Mouse (Mus musculus) hindbrain, embryonic 13.5 days (tissue): ENCODE measurements around the gene Il1rapl1. TPM values are rescaled to one million over a fixed set of nuclear protein-coding genes. Genes with fewer than 3 reads are reported as not detected.

Experiments used
- ATAC-seq: fragments of 200-750 bp; cut with Nextera tagmentation; 2 replicates; pipeline ENCODE4 v1.8.0; 2017; ENCODE audit warnings: moderate TSS enrichment; ENCODE audit not compliant: low FRiP score
- H3K27ac ChIP-seq: fragments of 300-500 bp; sonication (generic); 2 replicates; pipeline ENCODE4 v1.5.1; 2015; ENCODE audit warnings: inconsistent platforms, mild to moderate bottlenecking, moderate library complexity
- H3K27me3 ChIP-seq: fragments of 300-500 bp; sonication (generic); 2 replicates; pipeline ENCODE4 v1.6.1; 2015; ENCODE audit warnings: mild to moderate bottlenecking, inconsistent platforms
- H3K36me3 ChIP-seq: fragments of 300-500 bp; sonication (generic); 2 replicates; pipeline ENCODE4 v1.6.1; 2015; ENCODE audit warnings: mild to moderate bottlenecking, inconsistent platforms
- H3K4me1 ChIP-seq: fragments of 300-500 bp; sonication (generic); replicated peaks from 2 replicates; pipeline ENCODE4 v1.6.1; 2015; ENCODE audit warnings: inconsistent platforms
- H3K4me2 ChIP-seq: fragments of 300-500 bp; sonication (generic); 2 replicates; pipeline ENCODE4 v1.6.1; 2015; ENCODE audit warnings: inconsistent platforms, mild to moderate bottlenecking, moderate library complexity
- H3K4me3 ChIP-seq: fragments of 300-500 bp; sonication (generic); 2 replicates; pipeline ENCODE4 v1.5.1; 2015; ENCODE audit warnings: mild to moderate bottlenecking, inconsistent platforms
- H3K9ac ChIP-seq: fragments of 300-500 bp; sonication (generic); 2 replicates; pipeline ENCODE4 v1.6.1; 2015; ENCODE audit warnings: mild to moderate bottlenecking, inconsistent platforms
- H3K9me3 ChIP-seq: fragments of 300-500 bp; sonication (generic); 2 replicates; pipeline ENCODE4 v1.6.1; 2016; ENCODE audit warnings: inconsistent platforms
- WGBS: fragments of 180-500 bp; shearing (Covaris S2); methylation state at CpG from one replicate; pipeline ENCODE4 v1.1.7; 2015; 5-methylcytosine and 5-hydroxymethylcytosine counted together
- polyA plus RNA-seq: library from polyadenylated mRNA; unstranded; fragments of >200 nt; fragmentation: Nextera tagmentation; extraction: Ambion mirVana; gene quantifications from 2 replicates; pipeline ENCODE4 v1.2.1, GENCODE M21; 2015

Gene Il1rapl1
- polyA plus RNA-seq, 1 experiment from 2014 or later, result 4.1 TPM

GRCm38 (mm10) chrX:88070368-88070767 lies 45.1 kb downstream of the Il1rapl1 start:
- Histone ChIP-seq H3K27ac (no peak overlapping the region), H3K9ac (no peak overlapping the region), H3K4me1 (no peaks in the 10 kb centered on the region), H3K4me2 (no peak overlapping the region), H3K4me3 (no peak overlapping the region), H3K27me3 (no peaks in the 10 kb centered on the region), H3K36me3 (no peaks in the 10 kb centered on the region), H3K9me3 (no peaks in the 10 kb centered on the region)
- ATAC-seq, result no peak
- 84% methylated on average over 3 of the region's 3 CpGs for WGBS

DNA sequence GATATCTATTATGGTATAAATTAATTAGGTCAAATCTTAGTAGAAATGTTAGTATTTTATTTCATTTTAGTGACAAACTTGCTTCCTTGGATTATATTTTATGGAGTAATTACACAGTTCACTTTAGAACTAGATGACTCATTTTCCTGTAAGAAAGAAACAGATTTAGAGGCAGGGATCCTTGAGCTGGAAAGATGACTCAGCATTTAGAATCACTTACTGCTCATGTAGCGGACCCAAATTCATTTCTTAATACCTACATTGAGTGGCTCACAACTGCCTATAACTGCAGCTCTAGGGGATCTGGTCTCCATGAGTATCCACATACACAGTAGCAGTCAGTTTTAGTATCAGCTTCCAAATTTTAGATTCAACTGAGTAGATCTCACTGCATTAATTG lies 71.9 kb downstream of the Il1rapl1 start:
- no peak for ATAC-seq
- Histone ChIP-seq H3K27ac (no peak overlapping the region), H3K36me3 (no peaks in the 10 kb centered on the region), H3K9ac (no peak overlapping the region), H3K4me1 (no peaks in the 10 kb centered on the region), H3K4me3 (no peak overlapping the region), H3K9me3 (no peaks in the 10 kb centered on the region), H3K4me2 (no peak overlapping the region), H3K27me3 (no peaks in the 10 kb centered on the region)
- WGBS, result 90% methylated on average over 1 of the region's 1 CpGs

DNA sequence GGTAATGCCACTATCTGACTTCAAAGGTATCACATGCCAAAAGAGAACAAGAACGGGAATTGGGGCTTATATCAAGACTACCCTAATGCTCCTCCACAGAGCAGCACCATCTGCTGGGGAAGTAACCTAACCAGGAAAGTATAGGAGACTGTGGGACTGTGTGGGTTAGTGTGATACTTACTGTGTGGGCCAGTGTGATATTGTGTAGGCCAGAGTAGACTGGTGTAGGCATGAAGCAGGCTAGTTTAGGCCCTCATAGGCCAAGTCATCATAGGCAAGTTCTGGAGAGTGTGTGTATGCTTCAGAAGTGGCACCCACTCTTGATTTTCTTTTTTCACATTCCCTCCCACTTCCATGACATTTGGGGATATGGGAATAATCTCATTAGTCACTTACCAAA lies 76.5 kb downstream of the Il1rapl1 start:
- Histone ChIP-seq H3K9me3 (no peaks in the 10 kb centered on the region), H3K36me3 (no peaks in the 10 kb centered on the region), H3K4me3 (no peak overlapping the region), H3K9ac (no peak overlapping the region), H3K27me3 (no peaks in the 10 kb centered on the region), H3K27ac (no peak overlapping the region), H3K4me1 (no peaks in the 10 kb centered on the region), H3K4me2 (no peak overlapping the region)
- WGBS, result 45% methylated on average over 1 of the region's 1 CpGs
- no peak for ATAC-seq

DNA sequence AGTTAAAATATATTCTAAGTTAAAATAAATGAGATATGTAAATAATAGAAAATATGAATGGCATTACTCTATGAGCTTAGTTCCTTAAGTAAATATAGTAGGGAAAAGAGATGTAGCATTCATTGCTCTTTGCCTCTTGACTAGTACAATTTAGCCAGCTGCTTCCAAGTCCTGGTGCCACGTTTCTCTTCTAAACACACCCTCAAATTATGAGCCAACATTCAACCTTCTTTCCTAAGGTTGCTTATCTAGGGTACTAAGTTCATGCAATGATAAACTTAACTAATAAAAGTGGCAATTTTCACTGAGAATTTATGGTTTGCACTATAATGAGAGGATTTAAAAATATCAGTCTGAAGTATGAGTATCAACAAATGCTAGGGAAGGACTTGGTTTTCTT lies 218.3 kb downstream of the Il1rapl1 start:
- Histone ChIP-seq H3K4me2 (no peak overlapping the region), H3K9me3 (no peaks in the 10 kb centered on the region), H3K36me3 (no peaks in the 10 kb centered on the region), H3K4me1 (no peaks in the 10 kb centered on the region), H3K4me3 (no peak overlapping the region), H3K27me3 (no peaks in the 10 kb centered on the region), H3K9ac (no peak overlapping the region), H3K27ac (no peak overlapping the region)
- 70% methylated on average over 1 of the region's 1 CpGs for WGBS
- no peak for ATAC-seq

GRCm38 (mm10) chrX:87891916-87892315 lies 223.5 kb downstream of the Il1rapl1 start:
- ATAC-seq, result no peak
- no peak overlapping the region for H3K9ac ChIP-seq
- no peaks in the 10 kb centered on the region for H3K27me3 ChIP-seq
- H3K4me1 ChIP-seq, result no peaks in the 10 kb centered on the region
- H3K27ac ChIP-seq, result no peak overlapping the region
- H3K4me2 ChIP-seq, result no peak overlapping the region
- H3K36me3 ChIP-seq, result no peaks in the 10 kb centered on the region
- H3K4me3 ChIP-seq, result no peak overlapping the region
- no peaks in the 10 kb centered on the region for H3K9me3 ChIP-seq

GRCm38 (mm10) chrX:87854107-87854506 lies 261.3 kb downstream of the Il1rapl1 start:
- Histone ChIP-seq H3K36me3 (no peaks in the 10 kb centered on the region), H3K9me3 (no peaks in the 10 kb centered on the region), H3K27ac (no peak overlapping the region), H3K27me3 (no peaks in the 10 kb centered on the region), H3K4me3 (no peak overlapping the region), H3K4me2 (no peak overlapping the region), H3K9ac (no peak overlapping the region), H3K4me1 (no peaks in the 10 kb centered on the region)
- no peak for ATAC-seq
- 79% methylated on average over 2 of the region's 2 CpGs for WGBS

- Histone ChIP-seq H3K9ac (no peak overlapping the region), H3K9me3 (no peaks in the 10 kb centered on the region), H3K4me1 (no peaks in the 10 kb centered on the region), H3K4me2 (no peak overlapping the region), H3K27me3 (no peaks in the 10 kb centered on the region), H3K27ac (no peak overlapping the region), H3K36me3 (no peaks in the 10 kb centered on the region), H3K4me3 (no peak overlapping the region)
- ATAC-seq, result no peak
Observed at GRCm38 (mm10) chrX:87813884-87814283, 301.6 kb downstream of the Il1rapl1 start.

DNA sequence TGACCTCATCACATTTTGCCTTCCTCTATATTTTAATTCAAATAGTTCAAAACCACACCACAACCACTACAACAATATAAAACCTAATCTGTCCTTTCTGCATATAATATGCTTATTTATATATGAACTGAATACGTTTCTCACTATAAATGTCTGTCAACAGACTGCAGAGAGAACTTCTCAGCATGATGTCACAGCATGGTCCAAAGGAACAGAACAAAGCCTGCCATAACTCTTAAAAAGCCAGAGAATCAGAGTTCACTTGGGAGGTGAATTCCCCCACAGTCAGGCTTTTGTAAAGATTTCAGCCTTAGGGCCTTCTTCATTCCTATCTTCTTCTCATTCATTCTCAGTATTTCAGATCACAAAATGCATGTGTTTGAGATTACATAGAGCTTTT lies 307.7 kb downstream of the Il1rapl1 start:
- no peak for ATAC-seq
- H3K36me3 ChIP-seq, result no peaks in the 10 kb centered on the region
- 33% methylated on average over 1 of the region's 1 CpGs for WGBS

GRCm38 (mm10) chrX:87793011-87793410 lies 322.4 kb downstream of the Il1rapl1 start:
- H3K27ac ChIP-seq, result no peak overlapping the region
- H3K4me3 ChIP-seq, result no peak overlapping the region
- no peaks in the 10 kb centered on the region for H3K4me1 ChIP-seq
- no peaks in the 10 kb centered on the region for H3K36me3 ChIP-seq
- no peak for ATAC-seq
- H3K4me2 ChIP-seq, result no peak overlapping the region
- no peaks in the 10 kb centered on the region for H3K27me3 ChIP-seq
- H3K9me3 ChIP-seq, result no peaks in the 10 kb centered on the region
- H3K9ac ChIP-seq, result no peak overlapping the region

More for the DNA sequence above, 307.7 kb downstream of the Il1rapl1 start:
- Histone ChIP-seq H3K27ac (no peak overlapping the region), H3K4me1 (no peaks in the 10 kb centered on the region), H3K9ac (no peak overlapping the region), H3K9me3 (no peaks in the 10 kb centered on the region), H3K27me3 (no peaks in the 10 kb centered on the region), H3K4me3 (no peak overlapping the region), H3K4me2 (no peak overlapping the region)

- H3K9ac ChIP-seq, result no peak overlapping the region
- H3K4me3 ChIP-seq, result no peak overlapping the region
- H3K4me2 ChIP-seq, result no peak overlapping the region
- WGBS, result 59% methylated on average over 2 of the region's 2 CpGs
- no peaks in the 10 kb centered on the region for H3K27me3 ChIP-seq
- no peaks in the 10 kb centered on the region for H3K4me1 ChIP-seq
- H3K27ac ChIP-seq, result no peak overlapping the region
- no peaks in the 10 kb centered on the region for H3K9me3 ChIP-seq
- H3K36me3 ChIP-seq, result no peaks in the 10 kb centered on the region
- no peak for ATAC-seq
Observed at GRCm38 (mm10) chrX:87710589-87710988, 404.9 kb downstream of the Il1rapl1 start.

DNA sequence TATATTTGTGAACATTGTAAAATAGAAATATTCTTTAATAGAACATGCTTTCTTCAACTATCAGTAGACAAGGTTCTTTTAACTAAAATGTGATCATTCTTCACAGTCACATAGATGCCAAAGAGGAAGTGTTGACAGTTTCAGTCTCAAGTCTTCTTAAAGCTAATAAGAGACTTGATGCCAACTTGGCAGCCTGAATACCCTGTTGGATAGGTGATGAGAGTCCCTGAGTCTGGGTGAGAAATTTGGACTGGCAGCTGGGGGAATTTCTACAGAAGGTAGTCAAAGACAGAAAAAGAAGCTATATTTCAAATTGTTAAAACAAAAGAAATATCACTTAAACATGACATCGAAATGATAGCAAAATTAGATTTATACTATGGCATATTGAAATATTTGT lies 451.6 kb downstream of the Il1rapl1 start:
- H3K4me3 ChIP-seq, result no peak overlapping the region
- H3K9ac ChIP-seq, result no peak overlapping the region
- H3K27me3 ChIP-seq, result no peaks in the 10 kb centered on the region
- no peak for ATAC-seq
- H3K4me1 ChIP-seq, result no peaks in the 10 kb centered on the region
- no peak overlapping the region for H3K4me2 ChIP-seq
- H3K9me3 ChIP-seq, result no peaks in the 10 kb centered on the region
- WGBS, result 93% methylated on average over 1 of the region's 1 CpGs
- H3K27ac ChIP-seq, result no peak overlapping the region
- H3K36me3 ChIP-seq, result no peaks in the 10 kb centered on the region

- no peak for ATAC-seq
- Histone ChIP-seq H3K27ac (no peak overlapping the region), H3K27me3 (no peaks in the 10 kb centered on the region), H3K9ac (no peak overlapping the region), H3K4me2 (no peak overlapping the region), H3K9me3 (no peaks in the 10 kb centered on the region), H3K4me1 (no peaks in the 10 kb centered on the region), H3K36me3 (no peaks in the 10 kb centered on the region), H3K4me3 (no peak overlapping the region)
- whole genome bisulfite sequencing, result 25% methylated on average over 2 of the region's 2 CpGs
Observed at GRCm38 (mm10) chrX:87655644-87656043, 459.8 kb downstream of the Il1rapl1 start.

DNA sequence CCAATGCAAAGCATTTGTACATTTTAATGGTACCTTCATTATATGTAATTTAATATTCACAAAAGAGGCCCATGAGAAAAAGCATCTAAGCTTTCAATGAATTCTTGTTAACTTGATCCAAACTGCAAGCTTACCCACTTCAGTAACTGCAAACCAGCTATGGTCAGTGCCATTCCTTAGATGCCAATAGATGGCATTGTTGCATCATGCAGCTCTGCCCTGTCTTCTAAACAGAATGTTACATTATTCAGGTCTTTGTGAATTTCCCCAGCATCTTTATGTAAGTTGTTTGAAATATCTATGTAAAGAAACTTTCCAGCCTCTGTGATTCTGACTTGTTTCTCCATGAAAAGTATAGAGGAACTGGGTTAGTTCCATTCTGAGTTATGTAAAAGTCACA lies 514.5 kb downstream of the Il1rapl1 start:
- no peaks in the 10 kb centered on the region for H3K27me3 ChIP-seq
- H3K4me3 ChIP-seq, result no peak overlapping the region
- no peaks in the 10 kb centered on the region for H3K36me3 ChIP-seq
- no peak overlapping the region for H3K9ac ChIP-seq
- H3K4me2 ChIP-seq, result no peak overlapping the region
- no peak overlapping the region for H3K27ac ChIP-seq
- H3K4me1 ChIP-seq, result no peaks in the 10 kb centered on the region
- ATAC-seq, result no peak
- no peaks in the 10 kb centered on the region for H3K9me3 ChIP-seq

DNA sequence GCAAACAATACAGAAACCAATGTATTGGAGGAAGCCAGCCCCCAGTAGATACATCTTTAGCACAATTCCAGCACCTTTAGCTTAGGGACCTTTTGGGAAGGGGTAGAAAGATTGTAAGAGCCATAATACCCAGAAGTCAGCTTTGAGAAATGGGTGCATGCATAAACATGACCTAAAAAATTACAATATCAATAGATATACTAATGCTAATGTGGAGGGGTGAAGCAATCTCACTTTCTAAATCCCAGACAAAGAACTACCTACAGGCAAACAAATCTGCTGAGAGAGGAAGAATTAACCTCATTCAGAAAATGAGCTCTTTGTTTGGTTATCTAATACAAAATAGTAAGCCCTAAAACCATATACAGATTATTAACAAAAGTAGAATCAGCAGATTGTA lies 607.4 kb downstream of the Il1rapl1 start:
- Histone ChIP-seq H3K4me3 (no peak overlapping the region), H3K9ac (no peak overlapping the region), H3K36me3 (no peaks in the 10 kb centered on the region), H3K9me3 (no peaks in the 10 kb centered on the region), H3K4me2 (no peak overlapping the region), H3K27me3 (no peaks in the 10 kb centered on the region), H3K27ac (no peak overlapping the region), H3K4me1 (no peaks in the 10 kb centered on the region)
- ATAC-seq, result no peak
